10 mouse cellular contexts compared by ENCODE assay signal in the genomic region with DNA sequence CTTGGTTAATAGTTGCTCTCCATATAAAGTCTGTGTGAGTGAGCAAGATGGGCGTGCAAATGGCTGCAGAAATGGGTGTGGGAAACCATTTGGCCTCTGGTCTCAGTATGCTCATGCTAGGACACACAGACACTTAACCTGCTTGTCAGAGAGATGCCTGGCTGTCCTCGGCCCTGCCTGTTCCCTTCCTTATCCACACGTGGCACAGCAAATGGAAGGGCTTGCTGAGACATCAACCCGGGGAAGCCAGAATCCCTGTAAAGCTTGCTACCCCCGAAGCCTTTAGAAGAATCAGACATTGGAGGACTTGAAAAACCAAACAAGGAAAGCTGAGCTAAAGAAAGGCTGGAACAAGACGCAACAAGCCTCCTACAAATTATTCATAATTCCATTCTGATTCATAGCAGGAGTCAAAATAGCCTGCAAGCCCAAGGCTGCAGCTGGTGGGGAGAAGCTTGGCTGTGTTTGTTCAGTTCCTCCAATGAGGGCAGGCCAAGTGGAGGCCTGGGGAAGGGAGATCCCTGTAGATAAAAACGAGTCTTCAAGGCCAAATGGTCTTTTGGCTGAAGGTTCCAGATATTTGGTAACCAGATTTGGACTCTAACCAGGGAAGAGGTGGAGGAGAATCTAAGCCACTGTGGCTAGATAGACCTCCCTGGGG.
A peak's percentile ranks its signal among the peaks of the same experiment; 100 is the strongest.
DNase-seq lines count a peak whose midpoint lies in the region; ATAC-seq and TF ChIP-seq lines count a peak whose summit lies in the region.
"Had no signal": no experiment of that assay in that cellular context is flagged by ENCODE, and none has a peak within 500 bp of the region (broad histone marks: within the 10 kb centered on the region; RNA-seq: fewer than 3 reads in every experiment).

No protein-coding gene starts in this region.

- no peak for TF ChIP-seq POLR2A in lung, adult 2 months (IDR thresholded peaks at IDR 0.05; ENCODE audit: borderline replicate concordance, extremely low read depth, low read depth, low read length)

- TF ChIP-seq CTCF in lung, adult 2 months (IDR thresholded peaks at IDR 0.05; ENCODE audit: insufficient read depth, low read length) = no peak

- peak overlapping the region; percentile 64; the same call in 1 of the 2 replicates for H3K27ac ChIP-seq in stomach, embryonic 15.5 days
- no peak overlapping the region for H3K27ac ChIP-seq in hindbrain, embryonic 13.5 days
- H3K27ac ChIP-seq: midbrain, embryonic 15.5 days had no signal

- no peaks in the 10 kb centered on the region for H3K36me3 ChIP-seq in stomach, embryonic 15.5 days
- H3K36me3 ChIP-seq in hindbrain, embryonic 13.5 days = no peaks in the 10 kb centered on the region
- H3K36me3 ChIP-seq: midbrain, embryonic 15.5 days had no signal

- no peak for ATAC-seq in stomach, embryonic 15.5 days (ENCODE audit: insufficient read depth, low FRiP score, low read depth)
- ATAC-seq in hindbrain, embryonic 13.5 days (ENCODE audit: low FRiP score) = no peak
- ATAC-seq: midbrain, embryonic 15.5 days had no signal

- no peak overlapping the region for H3K9ac ChIP-seq in stomach, embryonic 15.5 days
- H3K9ac ChIP-seq in hindbrain, embryonic 13.5 days = no peak overlapping the region
- H3K9ac ChIP-seq: midbrain, embryonic 15.5 days had no signal

- no peak overlapping the region for H3K4me3 ChIP-seq in lung, adult 2 months (replicated peaks; ENCODE audit: extremely low read depth, low read depth, low read length)
- H3K4me3 ChIP-seq in stomach, embryonic 15.5 days (replicated peaks) = no peak overlapping the region
- no peak overlapping the region for H3K4me3 ChIP-seq in hindbrain, embryonic 13.5 days
- H3K4me3 ChIP-seq: midbrain, embryonic 15.5 days had no signal

- intact Hi-C loops in heart, postnatal 14 days (cut with DNase I) = no loop called here

- H3K4me2 ChIP-seq in stomach, embryonic 15.5 days = no peak overlapping the region
- no peak overlapping the region for H3K4me2 ChIP-seq in hindbrain, embryonic 13.5 days
- H3K4me2 ChIP-seq: midbrain, embryonic 15.5 days had no signal

- peak; percentile 50 to 58 for DNase-seq in lung, adult 18-20 months
- DNase-seq in lung, adult 2 months = no peak
- peak; percentile 78 for DNase-seq in brain, adult 2 months (ENCODE audit: low read depth, low spot score)
- DNase-seq in heart, postnatal 14 days = peak; percentile 39 to 42
- DNase-seq in spleen, postnatal 10 days (ENCODE audit: low spot score in 2 of 2) = no peak
- no peak for DNase-seq in neural tube, embryonic 10.5 days (ENCODE audit: extremely low spot score, low spot score)
- DNase-seq: kidney, adult 11 months had no signal

- H3K27me3 ChIP-seq in stomach, embryonic 15.5 days (replicated peaks) = no peaks in the 10 kb centered on the region
- H3K27me3 ChIP-seq in hindbrain, embryonic 13.5 days = no peaks in the 10 kb centered on the region
- H3K27me3 ChIP-seq: midbrain, embryonic 15.5 days had no signal

- WGBS in lung, adult 2 months = 54% methylated on average over 7 of the region's 7 CpGs
- WGBS in stomach, embryonic 15.5 days = 33% methylated on average over 7 of the region's 7 CpGs
- 75% methylated on average over 7 of the region's 7 CpGs for WGBS in hindbrain, embryonic 13.5 days

- H3K9me3 ChIP-seq in stomach, embryonic 15.5 days = no peaks in the 10 kb centered on the region
- H3K9me3 ChIP-seq in hindbrain, embryonic 13.5 days = no peaks in the 10 kb centered on the region
- H3K9me3 ChIP-seq: midbrain, embryonic 15.5 days had no signal

- peaks cover 3% of the 10 kb centered on the region; the same call in 1 of the 2 replicates for H3K4me1 ChIP-seq in lung, adult 2 months (ENCODE audit: control insufficient read depth, insufficient read depth, low read length)
- peaks cover 16% of the 10 kb centered on the region for H3K4me1 ChIP-seq in stomach, embryonic 15.5 days
- peaks cover 15% of the 10 kb centered on the region; the same call in 1 of the 2 replicates for H3K4me1 ChIP-seq in hindbrain, embryonic 13.5 days (replicated peaks)

Comparison
In these comparisons a context has a peak if more than half of its experiments do, and no peak if none do; other contexts are left out.
1. DNase-seq: peak in lung, adult 18-20 months (2 of 2), brain, adult 2 months (single experiment) and heart, postnatal 14 days (2 of 2); none in lung, adult 2 months (single experiment), spleen, postnatal 10 days (0 of 2) and neural tube, embryonic 10.5 days (single experiment).